Mouse (Mus musculus): ENCODE results near the gene Pnn.

DNA sequence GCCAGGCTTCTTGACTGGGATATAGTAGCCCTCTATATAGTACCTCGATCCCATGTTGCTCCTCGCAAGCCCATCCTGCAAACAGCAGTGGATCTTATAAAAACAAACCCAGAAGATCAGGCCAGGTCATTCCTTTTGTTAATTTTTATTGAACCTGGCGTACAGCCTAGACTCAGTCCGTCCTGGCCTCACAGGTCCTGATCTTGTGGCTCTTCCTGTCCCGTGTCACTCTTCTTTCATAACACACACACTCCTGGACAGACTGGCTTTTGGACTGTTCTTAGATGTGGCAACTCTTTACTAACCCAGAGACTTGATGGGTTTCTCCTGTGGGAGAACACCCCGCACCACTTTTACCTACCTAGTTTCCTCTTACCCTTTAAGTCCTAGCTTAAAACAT lies 39.2 kb downstream of the Pnn start:
- TF ChIP-seq POLR2A (IDR thresholded peaks at IDR 0.05; ENCODE audit: borderline replicate concordance, extremely low read depth, low read depth, low read length) (no peak), CTCF (IDR thresholded peaks at IDR 0.05; ENCODE audit: insufficient read depth, low read length) (no peak)

Measured in lung, adult 2 months (tissue).